Mouse (Mus musculus) forebrain, embryonic 13.5 days (tissue): ENCODE measurements around the gene Nanog. TPM values are rescaled to one million over a fixed set of nuclear protein-coding genes. Genes with fewer than 3 reads are reported as not detected.
"Not testable (repeated sequence)": the region's sequence is repeated elsewhere in the genome, so short reads cannot be mapped to it uniquely, and the experiment has no call there.

Experiments
- ATAC-seq: fragments of 200-750 bp; cut with Nextera tagmentation; 2 replicates; pipeline ENCODE4 v1.8.0; 2017
- H3K27ac ChIP-seq: fragments of 300-500 bp; sonication (generic); 2 replicates; pipeline ENCODE4 v1.5.1; 2015; ENCODE audit warnings: inconsistent platforms, mild to moderate bottlenecking, moderate library complexity
- H3K27me3 ChIP-seq: fragments of 300-500 bp; sonication (generic); 2 replicates; pipeline ENCODE4 v1.6.1; 2015; ENCODE audit warnings: mild to moderate bottlenecking, inconsistent platforms
- H3K36me3 ChIP-seq: fragments of 300-500 bp; sonication (generic); 2 replicates; pipeline ENCODE4 v1.6.1; 2015; ENCODE audit warnings: mild to moderate bottlenecking, inconsistent platforms; ENCODE audit not compliant: poor library complexity, severe bottlenecking
- H3K4me1 ChIP-seq: fragments of 300-500 bp; sonication (generic); 2 replicates; pipeline ENCODE4 v1.6.1; 2015; ENCODE audit warnings: inconsistent platforms
- H3K4me2 ChIP-seq: fragments of 300-500 bp; sonication (generic); 2 replicates; pipeline ENCODE4 v1.6.1; 2015; ENCODE audit warnings: inconsistent platforms, mild to moderate bottlenecking, moderate library complexity
- H3K4me3 ChIP-seq: fragments of 300-500 bp; sonication (generic); 2 replicates; pipeline ENCODE4 v1.5.1; 2015; ENCODE audit warnings: mild to moderate bottlenecking, inconsistent platforms
- H3K9ac ChIP-seq: fragments of 300-500 bp; sonication (generic); 2 replicates; pipeline ENCODE4 v1.6.1; 2015; ENCODE audit warnings: mild to moderate bottlenecking, inconsistent platforms
- H3K9me3 ChIP-seq: fragments of 300-500 bp; sonication (generic); replicated peaks from 2 replicates; pipeline ENCODE4 v1.6.1; 2016; ENCODE audit warnings: inconsistent platforms
- WGBS: fragments of 180-500 bp; shearing (Covaris S2); methylation state at CpG from one replicate; pipeline ENCODE4 v1.1.7; 2015; 5-methylcytosine and 5-hydroxymethylcytosine counted together
- polyA plus RNA-seq: library from polyadenylated mRNA; unstranded; fragments of >200 nt; fragmentation: Nextera tagmentation; extraction: Ambion mirVana; gene quantifications from 2 replicates; pipeline ENCODE4 v1.2.1, GENCODE M21; 2015

The Nanog gene
- polyA plus RNA-seq, 1 experiment from 2014 or later: 0.23 TPM

DNA sequence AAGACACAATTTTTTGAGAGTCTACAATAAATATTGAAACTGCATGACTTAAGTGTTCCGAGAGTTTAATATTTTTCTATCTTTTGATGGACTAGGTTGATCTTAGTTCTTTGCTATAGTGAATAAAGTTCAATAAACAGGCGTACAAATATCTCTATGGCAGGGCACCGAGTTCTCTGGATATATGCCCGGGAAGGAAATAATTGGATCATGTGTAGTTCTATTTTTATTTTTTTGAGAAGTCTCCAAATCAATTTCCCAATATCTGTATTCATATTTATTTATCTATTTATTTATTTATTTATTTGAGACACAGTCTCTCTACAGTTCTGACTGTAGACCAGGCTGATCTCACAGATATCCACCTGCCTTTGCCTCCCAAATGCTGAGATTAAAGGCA lies 36.4 kb upstream of the Nanog start:
- no peak for ATAC-seq
- Histone ChIP-seq H3K9ac (no peak overlapping the region), H3K36me3 (no peaks in the 10 kb centered on the region), H3K27me3 (no peaks in the 10 kb centered on the region), H3K4me1 (peaks cover 4% of the 10 kb centered on the region; the same call in 1 of the 2 replicates), H3K4me3 (no peak overlapping the region), H3K9me3 (no peaks in the 10 kb centered on the region), H3K27ac (no peak overlapping the region), H3K4me2 (no peak overlapping the region)
- 95% methylated on average over 4 of the region's 4 CpGs for WGBS

DNA sequence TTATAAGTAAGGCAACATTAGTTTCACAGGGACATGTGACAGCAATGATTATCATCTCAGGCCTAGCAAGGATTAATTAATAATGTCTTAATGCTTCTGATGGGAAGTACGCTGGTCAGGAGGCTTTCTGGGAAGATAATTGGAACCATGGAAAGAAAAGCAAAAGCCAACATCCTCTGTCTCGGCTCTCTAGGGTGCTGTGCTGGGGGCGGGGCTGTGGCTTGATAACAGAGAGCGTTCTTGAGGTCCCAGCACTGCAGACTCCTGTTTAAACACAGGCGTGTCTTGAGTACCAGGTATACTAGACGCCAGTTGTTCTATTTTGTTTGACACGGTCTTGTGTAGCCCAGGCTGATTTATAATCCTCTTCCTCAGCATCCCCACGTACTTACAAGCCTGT lies 34.5 kb upstream of the Nanog start:
- no peak for ATAC-seq
- H3K4me2 ChIP-seq: no peak overlapping the region
- H3K27ac ChIP-seq: no peak overlapping the region
- WGBS: 60% methylated on average over 8 of the region's 8 CpGs
- H3K4me3 ChIP-seq: no peak overlapping the region
- no peaks in the 10 kb centered on the region for H3K9me3 ChIP-seq
- no peaks in the 10 kb centered on the region for H3K27me3 ChIP-seq
- no peaks in the 10 kb centered on the region for H3K36me3 ChIP-seq
- H3K4me1 ChIP-seq: peaks cover 4% of the 10 kb centered on the region; the same call in 1 of the 2 replicates
- no peak overlapping the region for H3K9ac ChIP-seq

DNA sequence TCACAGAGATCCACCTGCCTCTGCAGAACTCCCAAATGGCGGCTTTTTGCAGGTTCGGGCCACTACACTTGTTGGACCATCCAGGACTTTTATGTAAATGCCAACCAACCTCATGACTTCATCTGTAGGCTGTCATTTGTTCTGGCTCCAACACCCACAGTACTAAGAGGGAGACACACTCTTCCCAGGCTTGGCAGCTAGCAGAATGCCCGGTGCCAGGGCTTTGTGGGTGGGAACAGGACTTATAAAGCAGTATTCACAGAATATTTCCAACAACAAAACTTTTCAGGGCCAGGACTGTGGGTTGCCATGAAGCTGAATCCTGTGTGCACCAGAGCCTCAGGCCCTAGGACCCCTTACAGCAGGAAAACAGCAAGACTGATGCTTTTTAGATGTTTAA lies 24.6 kb upstream of the Nanog start:
- H3K4me1 ChIP-seq: no peaks in the 10 kb centered on the region
- no peaks in the 10 kb centered on the region for H3K27me3 ChIP-seq
- no peak overlapping the region for H3K27ac ChIP-seq
- no peak for ATAC-seq
- H3K36me3 ChIP-seq: no peaks in the 10 kb centered on the region
- H3K9me3 ChIP-seq: no peaks in the 10 kb centered on the region
- 77% methylated on average over 3 of the region's 3 CpGs for WGBS
- no peak overlapping the region for H3K4me3 ChIP-seq
- no peak overlapping the region for H3K4me2 ChIP-seq
- H3K9ac ChIP-seq: no peak overlapping the region

DNA sequence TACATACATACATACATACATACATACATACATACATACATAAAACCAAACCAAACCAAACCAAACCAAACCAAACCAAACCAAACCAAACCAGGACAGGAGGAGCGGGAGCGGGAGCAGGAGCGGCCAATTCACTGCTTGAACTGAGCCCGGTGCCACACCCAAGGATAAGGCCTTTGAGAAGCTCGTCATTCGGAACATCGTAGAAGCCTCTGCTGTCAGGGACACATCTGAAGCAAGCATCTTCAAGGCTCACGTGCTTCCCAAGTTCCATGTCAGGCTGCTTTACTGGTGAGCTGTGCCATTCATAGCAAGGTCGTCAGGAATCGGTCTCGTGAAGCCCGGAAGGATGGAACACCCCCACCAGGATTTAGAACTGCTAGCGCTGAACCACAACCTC lies 20.6 kb upstream of the Nanog start:
- no peak overlapping the region for H3K27ac ChIP-seq
- no peaks in the 10 kb centered on the region for H3K36me3 ChIP-seq
- H3K9me3 ChIP-seq: no peaks in the 10 kb centered on the region
- no peak overlapping the region for H3K4me2 ChIP-seq
- no peaks in the 10 kb centered on the region for H3K4me1 ChIP-seq
- no peak overlapping the region for H3K4me3 ChIP-seq
- no peak for ATAC-seq
- WGBS: 91% methylated on average over 13 of the region's 13 CpGs
- H3K9ac ChIP-seq: no peak overlapping the region
- no peaks in the 10 kb centered on the region for H3K27me3 ChIP-seq

DNA sequence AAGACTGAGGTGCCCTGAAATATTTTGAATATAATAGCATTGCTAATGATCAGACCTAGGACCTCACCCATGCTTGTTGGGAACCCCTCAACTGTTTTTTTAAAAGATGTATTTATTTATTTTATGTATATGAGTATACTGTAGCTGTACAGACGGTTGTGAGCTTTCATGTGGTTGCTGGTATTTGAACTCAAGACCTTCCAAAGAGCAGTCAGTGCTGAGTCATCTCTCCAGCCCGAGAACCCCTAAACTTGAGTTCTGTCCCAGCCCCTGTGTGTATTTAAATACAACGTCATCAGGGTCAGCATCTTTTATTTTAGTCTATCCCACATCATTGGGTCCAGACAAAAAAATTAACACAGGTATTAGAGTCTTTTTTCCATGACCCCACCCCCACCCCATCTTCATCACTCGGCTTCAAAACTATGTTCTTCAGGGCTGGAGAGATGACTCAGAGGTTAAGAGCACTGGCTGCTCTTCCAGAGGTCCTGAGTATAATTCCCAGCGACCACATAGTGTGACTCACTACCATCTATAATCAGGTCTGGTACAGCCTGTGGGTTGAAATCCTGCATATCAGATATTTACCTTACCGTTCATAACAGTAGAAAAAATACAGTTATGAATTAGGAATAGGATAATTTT lies 17.8 kb upstream of the Nanog start:
- no peaks in the 10 kb centered on the region for H3K4me1 ChIP-seq
- no peak for ATAC-seq
- H3K36me3 ChIP-seq: no peaks in the 10 kb centered on the region
- H3K27ac ChIP-seq: no peak overlapping the region
- no peak overlapping the region for H3K4me3 ChIP-seq
- no peaks in the 10 kb centered on the region for H3K9me3 ChIP-seq
- no peak overlapping the region for H3K9ac ChIP-seq
- H3K4me2 ChIP-seq: no peak overlapping the region
- no peaks in the 10 kb centered on the region for H3K27me3 ChIP-seq
- WGBS: 85% methylated on average over 6 of the region's 6 CpGs

DNA sequence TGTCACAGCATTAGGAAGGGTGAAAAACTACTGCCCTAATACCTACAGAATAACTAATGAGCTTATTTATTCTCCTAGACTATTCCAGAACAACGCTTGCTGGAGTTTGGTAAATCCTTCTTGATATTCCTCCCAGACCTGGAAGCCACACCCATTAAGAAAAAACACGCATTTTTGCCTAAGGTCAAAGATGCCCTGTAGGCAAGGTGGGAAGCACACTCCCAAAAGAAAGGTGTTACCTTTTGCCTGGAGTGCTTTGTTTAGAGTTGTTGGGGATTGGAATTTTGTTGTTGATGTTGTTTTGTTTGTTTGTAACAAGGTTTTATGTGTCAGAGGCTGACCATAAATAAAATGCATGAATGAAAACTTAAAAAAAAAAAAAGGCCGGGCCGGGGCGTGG lies 17.2 kb upstream of the Nanog start:
- Histone ChIP-seq H3K4me3 (no peak overlapping the region), H3K36me3 (no peaks in the 10 kb centered on the region), H3K4me1 (no peaks in the 10 kb centered on the region), H3K27ac (no peak overlapping the region), H3K9me3 (no peaks in the 10 kb centered on the region), H3K9ac (no peak overlapping the region), H3K27me3 (no peaks in the 10 kb centered on the region), H3K4me2 (no peak overlapping the region)
- ATAC-seq: no peak
- WGBS: 89% methylated on average over 5 of the region's 5 CpGs

DNA sequence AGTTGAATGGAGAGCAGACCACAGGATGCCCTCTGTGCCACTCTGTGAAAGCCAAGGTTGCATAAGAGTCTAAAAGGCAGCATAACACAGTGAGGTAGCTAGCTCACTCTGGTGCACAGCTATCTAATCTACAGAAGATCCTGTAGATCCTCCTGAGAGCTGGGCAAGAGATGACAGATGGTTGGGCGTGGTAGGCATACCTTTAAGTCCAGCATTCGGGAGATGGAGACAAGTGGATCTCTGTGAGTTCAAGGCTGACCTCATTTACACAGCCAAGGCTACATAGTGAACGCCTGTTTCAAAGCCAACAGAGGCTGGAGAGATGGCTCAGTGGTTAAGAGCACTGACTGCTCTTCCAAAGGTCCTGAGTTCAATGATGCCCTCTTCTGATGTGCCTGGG lies 11.9 kb upstream of the Nanog start:
- no peak overlapping the region for H3K27ac ChIP-seq
- 89% methylated on average over 3 of the region's 3 CpGs for WGBS
- no peaks in the 10 kb centered on the region for H3K9me3 ChIP-seq
- no peak overlapping the region for H3K4me3 ChIP-seq
- no peaks in the 10 kb centered on the region for H3K27me3 ChIP-seq
- H3K4me2 ChIP-seq: no peak overlapping the region
- H3K36me3 ChIP-seq: no peaks in the 10 kb centered on the region
- H3K4me1 ChIP-seq: no peaks in the 10 kb centered on the region
- ATAC-seq: no peak
- H3K9ac ChIP-seq: no peak overlapping the region

DNA sequence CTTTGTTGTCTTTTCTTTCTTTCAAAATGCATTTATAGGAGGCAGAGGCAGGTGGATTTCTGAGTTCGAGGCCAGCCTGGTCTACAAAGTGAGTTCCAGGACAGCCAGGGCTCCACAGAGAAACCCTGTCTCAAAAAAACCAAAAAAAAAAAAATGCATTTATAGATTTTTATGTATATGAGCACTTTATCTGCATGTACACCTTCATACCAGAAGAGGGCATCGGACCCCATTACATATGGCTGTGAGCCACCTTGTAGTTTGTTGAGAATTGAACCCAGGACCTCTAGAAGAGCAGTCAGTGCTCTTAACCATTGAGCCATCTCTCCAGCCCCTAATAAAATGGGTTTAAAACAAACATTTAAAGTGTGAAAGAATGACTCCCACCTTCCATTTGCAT lies 7.7 kb upstream of the Nanog start:
- not testable (repeated sequence) for H3K9ac ChIP-seq, H3K27ac ChIP-seq, H3K27me3 ChIP-seq, H3K36me3 ChIP-seq, H3K9me3 ChIP-seq, H3K4me2 ChIP-seq, H3K4me3 ChIP-seq, ATAC-seq
- peaks cover 10% of the 10 kb centered on the region for H3K4me1 ChIP-seq
- WGBS: 86% methylated on average over 2 of the region's 2 CpGs

DNA sequence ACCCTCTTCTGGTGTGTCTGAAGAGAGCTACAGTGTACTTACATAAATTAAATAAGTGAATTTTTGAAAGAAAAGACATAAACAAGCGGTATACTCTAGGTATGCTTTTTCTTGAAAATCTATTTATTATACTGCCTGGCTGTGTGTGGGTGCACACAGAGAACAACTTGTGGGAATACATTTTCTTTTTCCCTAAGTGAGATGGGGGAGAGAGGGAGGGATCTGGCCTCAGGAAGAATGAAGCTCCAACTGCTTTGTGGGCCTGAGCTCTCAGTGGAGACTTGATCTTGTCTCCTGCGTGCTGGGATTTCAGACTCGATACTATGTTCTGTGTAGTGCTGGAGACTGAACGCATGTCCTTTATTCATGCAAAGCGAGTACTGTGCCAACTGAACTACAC lies 5.5 kb upstream of the Nanog start:
- no peak overlapping the region for H3K4me3 ChIP-seq
- H3K36me3 ChIP-seq: no peaks in the 10 kb centered on the region
- H3K9me3 ChIP-seq: no peaks in the 10 kb centered on the region
- H3K4me1 ChIP-seq: peaks cover 10% of the 10 kb centered on the region
- H3K4me2 ChIP-seq: no peak overlapping the region
- 73% methylated on average over 5 of the region's 5 CpGs for WGBS
- H3K27ac ChIP-seq: no peak overlapping the region
- no peaks in the 10 kb centered on the region for H3K27me3 ChIP-seq
- H3K9ac ChIP-seq: no peak overlapping the region
- no peak for ATAC-seq

DNA sequence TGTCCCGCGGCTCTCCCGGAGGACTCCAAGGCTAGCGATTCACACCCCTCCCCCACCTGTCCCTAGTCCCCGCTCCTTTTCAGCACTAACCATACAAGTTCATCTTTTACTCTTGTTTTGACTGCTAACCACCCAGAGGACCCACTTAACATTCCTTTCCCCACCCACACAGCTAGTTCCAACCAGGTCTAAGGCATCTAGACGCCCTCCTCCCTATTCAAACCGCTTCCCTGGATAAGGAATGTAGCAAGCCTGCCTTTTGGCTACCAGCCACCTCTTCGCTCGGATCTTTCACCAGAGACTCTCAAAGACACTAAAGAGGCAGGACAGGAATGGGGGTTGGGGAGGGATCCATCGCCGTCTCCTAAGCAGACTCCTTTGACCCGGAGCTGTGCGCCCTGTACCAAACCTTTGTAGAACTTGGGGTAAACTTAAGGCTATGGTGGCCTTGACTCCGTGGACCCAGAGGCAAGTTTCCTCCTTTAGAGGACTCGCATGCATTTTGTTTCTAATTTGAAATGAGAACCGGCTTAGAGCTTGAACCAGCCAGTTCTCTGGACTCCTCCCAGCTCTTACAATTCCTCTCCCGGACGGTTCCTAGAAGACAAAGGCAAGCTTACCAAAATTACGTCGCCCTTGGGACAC lies 4.7 kb upstream of the Nanog start:
- peak; percentile 86 for ATAC-seq
- Histone ChIP-seq H3K36me3 (no peaks in the 10 kb centered on the region), H3K4me2 (peak overlapping the region; percentile 51), H3K27me3 (no peaks in the 10 kb centered on the region), H3K9ac (peak overlapping the region; percentile 2; the same call in 1 of the 2 replicates), H3K4me1 (peaks cover 10% of the 10 kb centered on the region), H3K9me3 (no peaks in the 10 kb centered on the region), H3K27ac (peak overlapping the region; percentile 41), H3K4me3 (peak overlapping the region; percentile 26)
- 2% methylated on average over 20 of the region's 20 CpGs for WGBS

DNA sequence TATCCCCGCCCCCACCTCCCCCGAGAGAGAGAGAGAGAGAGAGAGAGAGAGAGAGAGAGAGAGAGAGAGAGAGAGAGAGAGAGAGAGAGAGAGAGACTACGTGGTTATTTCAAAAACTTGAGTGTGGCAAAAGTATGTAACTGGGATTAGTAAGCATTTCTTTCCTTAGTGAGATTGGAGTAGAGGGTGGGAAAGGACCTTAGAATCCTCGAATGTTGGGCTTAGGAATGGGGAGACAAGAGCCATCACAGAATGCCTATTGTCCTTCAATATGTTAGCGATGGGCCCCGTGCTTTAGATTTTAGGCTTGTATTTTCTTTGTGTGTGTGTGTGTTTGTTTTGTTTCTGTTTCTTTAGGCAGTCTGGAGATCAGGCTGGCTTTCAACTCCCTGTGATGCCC lies 4.0 kb upstream of the Nanog start:
- H3K9ac ChIP-seq: no peak overlapping the region
- WGBS: 12% methylated on average over 6 of the region's 6 CpGs

DNA sequence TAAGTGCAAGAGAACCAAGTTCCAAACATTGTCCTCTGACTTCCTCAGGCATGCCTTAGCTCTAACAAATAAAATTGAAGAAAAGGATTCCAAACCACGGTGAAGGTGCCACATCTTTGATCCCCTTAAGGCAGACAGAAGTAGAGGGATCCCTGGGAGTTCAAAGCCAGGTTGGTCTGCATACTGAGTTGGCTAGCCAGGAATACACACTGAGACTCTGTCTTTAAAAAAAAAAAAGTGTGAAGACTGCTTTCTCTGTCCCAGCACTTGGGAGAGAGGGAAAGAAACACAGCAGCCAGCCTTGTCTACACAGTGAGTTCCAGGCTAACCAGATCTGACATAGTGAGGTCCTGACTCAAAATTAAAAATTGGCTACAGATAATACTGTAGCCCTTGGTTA lies 3.6 kb upstream of the Nanog start:
- Histone ChIP-seq H3K9ac (no peak overlapping the region), H3K4me1 (peaks cover 10% of the 10 kb centered on the region), H3K4me3 (no peak overlapping the region), H3K36me3 (no peaks in the 10 kb centered on the region), H3K9me3 (no peaks in the 10 kb centered on the region), H3K4me2 (no peak overlapping the region), H3K27me3 (0 out of 2 replicates have a peak, but pooled peaks cover 4% of the 10 kb centered on the region), H3K27ac (no peak overlapping the region)
- 13% methylated on average over 1 of the region's 1 CpGs for WGBS
- ATAC-seq: no peak

More for the DNA sequence above, 4.0 kb upstream of the Nanog start:
- Histone ChIP-seq H3K36me3 (no peaks in the 10 kb centered on the region), H3K4me3 (no peak overlapping the region), H3K27me3 (0 out of 2 replicates have a peak, but pooled peaks cover 4% of the 10 kb centered on the region), H3K27ac (peak overlapping the region; percentile 41; the same call in 1 of the 2 replicates), H3K9me3 (no peaks in the 10 kb centered on the region), H3K4me2 (peak overlapping the region; percentile 51), H3K4me1 (peaks cover 10% of the 10 kb centered on the region)
- ATAC-seq: no peak
